Mouse (Mus musculus) midbrain, embryonic 12.5 days (tissue): ENCODE measurements around the gene Mical2. TPM values are rescaled to one million over a fixed set of nuclear protein-coding genes. Genes with fewer than 3 reads are reported as not detected.

Experiments used
- ATAC-seq: fragments of 200-750 bp; cut with Nextera tagmentation; 2 replicates; pipeline ENCODE4 v1.8.0; 2017; ENCODE audit warnings: low read depth, moderate TSS enrichment, moderate library complexity; ENCODE audit not compliant: low FRiP score
- H3K27ac ChIP-seq: fragments of 300-500 bp; sonication (generic); replicated peaks from 2 replicates; pipeline ENCODE4 v1.5.1; 2016; ENCODE audit warnings: mild to moderate bottlenecking
- H3K27me3 ChIP-seq: fragments of 300-500 bp; sonication (generic); 2 replicates; pipeline ENCODE4 v1.6.1; 2016; ENCODE audit warnings: mild to moderate bottlenecking
- H3K36me3 ChIP-seq: fragments of 300-500 bp; sonication (generic); 2 replicates; pipeline ENCODE4 v1.6.1; 2016
- H3K4me1 ChIP-seq: fragments of 300-500 bp; sonication (generic); 2 replicates; pipeline ENCODE4 v1.6.1; 2016
- H3K4me2 ChIP-seq: fragments of 300-500 bp; sonication (generic); replicated peaks from 2 replicates; pipeline ENCODE4 v1.6.1; 2016; ENCODE audit warnings: mild to moderate bottlenecking, moderate library complexity
- H3K4me3 ChIP-seq: fragments of 300-500 bp; sonication (generic); 2 replicates; pipeline ENCODE4 v1.5.1; 2016; ENCODE audit warnings: mild to moderate bottlenecking
- H3K9ac ChIP-seq: fragments of 300-500 bp; sonication (generic); replicated peaks from 2 replicates; pipeline ENCODE4 v1.6.1; 2016; ENCODE audit warnings: mild to moderate bottlenecking, moderate library complexity
- H3K9me3 ChIP-seq: fragments of 300-500 bp; sonication (generic); 2 replicates; pipeline ENCODE4 v1.6.1; 2016; ENCODE audit warnings: mild to moderate bottlenecking
- WGBS: fragments of 180-500 bp; shearing (Covaris S2); methylation state at CpG from one replicate; pipeline ENCODE4 v1.1.7; 2016; 5-methylcytosine and 5-hydroxymethylcytosine counted together
- polyA plus RNA-seq: library from polyadenylated mRNA; unstranded; fragments of >200 nt; fragmentation: Nextera tagmentation; extraction: Ambion mirVana; gene quantifications from 2 replicates; pipeline ENCODE4 v1.2.1, GENCODE M21; 2016

Mical2 gene
- polyA plus RNA-seq, 1 experiment from 2014 or later: 2.2 TPM

DNA sequence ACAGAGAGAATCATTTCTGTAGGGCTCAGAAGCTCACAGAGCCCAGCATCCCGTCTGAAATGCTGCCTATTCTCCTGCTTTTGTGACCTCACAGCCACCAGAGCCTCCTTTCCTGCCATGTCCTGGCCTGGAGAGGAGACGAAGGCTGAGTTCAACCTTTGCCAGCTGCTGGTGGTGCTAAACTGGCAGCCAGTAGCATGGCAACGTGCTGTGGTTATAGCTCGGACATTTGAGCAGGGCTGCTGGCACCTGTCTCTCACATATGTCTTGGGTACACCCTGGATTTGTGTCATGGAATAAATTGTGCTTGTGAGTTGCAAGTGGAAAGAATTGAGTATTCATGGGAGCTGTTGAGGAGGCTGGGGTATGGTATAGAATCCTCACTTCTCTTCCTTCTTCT lies 9.8 kb downstream of the Mical2 start:
- no peak for ATAC-seq
- H3K4me3 ChIP-seq: no peak overlapping the region
- H3K4me1 ChIP-seq: peaks cover 10% of the 10 kb centered on the region
- 82% methylated on average over 4 of the region's 4 CpGs for WGBS
- peaks cover 5% of the 10 kb centered on the region; the same call in 1 of the 2 replicates for H3K27me3 ChIP-seq
- no peak overlapping the region for H3K9ac ChIP-seq
- no peak overlapping the region for H3K4me2 ChIP-seq
- no peak overlapping the region for H3K27ac ChIP-seq
- no peaks in the 10 kb centered on the region for H3K36me3 ChIP-seq
- no peaks in the 10 kb centered on the region for H3K9me3 ChIP-seq

- no peaks in the 10 kb centered on the region for H3K36me3 ChIP-seq
- H3K27ac ChIP-seq: no peak overlapping the region
- no peak overlapping the region for H3K4me3 ChIP-seq
- peaks cover 18% of the 10 kb centered on the region for H3K4me1 ChIP-seq
- WGBS: 88% methylated on average over 7 of the region's 7 CpGs
- H3K4me2 ChIP-seq: no peak overlapping the region
- peaks cover 5% of the 10 kb centered on the region; the same call in 1 of the 2 replicates for H3K27me3 ChIP-seq
- H3K9ac ChIP-seq: no peak overlapping the region
- ATAC-seq: no peak
- no peaks in the 10 kb centered on the region for H3K9me3 ChIP-seq
Observed at GRCm38 (mm10) chr7:112237211-112237610, 11.6 kb downstream of the Mical2 start.

DNA sequence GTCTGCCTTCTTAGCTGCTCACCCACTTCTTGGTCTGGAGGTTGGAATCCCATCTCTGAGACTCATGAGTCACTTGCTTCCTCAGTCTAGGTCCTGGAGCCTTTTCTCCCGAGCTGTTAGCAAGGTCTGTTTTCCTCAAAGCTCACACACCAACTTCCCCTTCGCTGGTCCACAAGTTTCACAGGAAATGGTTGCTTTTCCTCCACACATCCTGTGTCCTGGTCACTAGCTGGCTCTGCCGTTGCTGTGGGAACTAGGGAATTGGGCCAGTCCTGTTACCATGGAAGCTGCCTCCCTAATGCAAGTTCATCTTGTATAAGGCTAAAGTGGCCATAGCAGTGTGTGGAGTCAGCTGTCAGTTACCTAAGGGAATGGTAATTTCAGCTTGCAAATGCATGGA lies 12.2 kb downstream of the Mical2 start:
- H3K4me2 ChIP-seq: no peak overlapping the region
- no peak overlapping the region for H3K4me3 ChIP-seq
- H3K4me1 ChIP-seq: peaks cover 18% of the 10 kb centered on the region
- H3K27me3 ChIP-seq: peaks cover 5% of the 10 kb centered on the region; the same call in 1 of the 2 replicates
- WGBS: 48% methylated on average over 3 of the region's 3 CpGs
- H3K9ac ChIP-seq: no peak overlapping the region
- no peaks in the 10 kb centered on the region for H3K36me3 ChIP-seq
- no peak overlapping the region for H3K27ac ChIP-seq
- no peaks in the 10 kb centered on the region for H3K9me3 ChIP-seq
- no peak for ATAC-seq

- Histone ChIP-seq H3K4me2 (no peak overlapping the region), H3K4me1 (peaks cover 9% of the 10 kb centered on the region), H3K9ac (no peak overlapping the region), H3K36me3 (no peaks in the 10 kb centered on the region), H3K27ac (no peak overlapping the region), H3K4me3 (no peak overlapping the region), H3K27me3 (peaks cover 5% of the 10 kb centered on the region; the same call in 1 of the 2 replicates), H3K9me3 (no peaks in the 10 kb centered on the region)
- no peak for ATAC-seq
- 75% methylated on average over 10 of the region's 10 CpGs for WGBS
Observed at GRCm38 (mm10) chr7:112238768-112239728, 13.4 kb downstream of the Mical2 start.

DNA sequence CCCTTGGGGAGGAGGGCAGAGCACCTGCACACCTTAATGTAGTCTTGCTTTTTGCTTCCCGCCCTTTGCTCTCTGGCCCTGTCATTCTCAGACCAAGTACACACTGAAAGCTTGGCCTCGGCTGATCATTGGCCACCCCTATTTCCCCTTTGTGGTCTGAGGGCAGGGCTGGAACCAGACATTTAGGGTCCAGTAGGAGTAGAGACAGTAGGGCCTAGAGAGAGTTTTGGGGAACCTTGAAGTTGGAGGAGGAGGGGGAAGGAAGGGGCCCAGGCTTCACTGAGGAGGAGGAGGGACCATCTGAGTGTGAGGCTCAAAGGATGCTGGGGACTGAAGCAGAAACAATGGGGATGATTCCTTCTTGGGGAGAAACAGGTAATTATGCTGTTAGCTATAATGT lies 15.1 kb downstream of the Mical2 start:
- no peak for ATAC-seq
- peaks cover 19% of the 10 kb centered on the region for H3K4me1 ChIP-seq
- H3K27me3 ChIP-seq: peaks cover 5% of the 10 kb centered on the region; the same call in 1 of the 2 replicates
- 84% methylated on average over 2 of the region's 2 CpGs for WGBS
- no peaks in the 10 kb centered on the region for H3K36me3 ChIP-seq
- H3K27ac ChIP-seq: no peak overlapping the region
- H3K9ac ChIP-seq: no peak overlapping the region
- H3K9me3 ChIP-seq: no peaks in the 10 kb centered on the region
- H3K4me2 ChIP-seq: no peak overlapping the region
- H3K4me3 ChIP-seq: no peak overlapping the region

DNA sequence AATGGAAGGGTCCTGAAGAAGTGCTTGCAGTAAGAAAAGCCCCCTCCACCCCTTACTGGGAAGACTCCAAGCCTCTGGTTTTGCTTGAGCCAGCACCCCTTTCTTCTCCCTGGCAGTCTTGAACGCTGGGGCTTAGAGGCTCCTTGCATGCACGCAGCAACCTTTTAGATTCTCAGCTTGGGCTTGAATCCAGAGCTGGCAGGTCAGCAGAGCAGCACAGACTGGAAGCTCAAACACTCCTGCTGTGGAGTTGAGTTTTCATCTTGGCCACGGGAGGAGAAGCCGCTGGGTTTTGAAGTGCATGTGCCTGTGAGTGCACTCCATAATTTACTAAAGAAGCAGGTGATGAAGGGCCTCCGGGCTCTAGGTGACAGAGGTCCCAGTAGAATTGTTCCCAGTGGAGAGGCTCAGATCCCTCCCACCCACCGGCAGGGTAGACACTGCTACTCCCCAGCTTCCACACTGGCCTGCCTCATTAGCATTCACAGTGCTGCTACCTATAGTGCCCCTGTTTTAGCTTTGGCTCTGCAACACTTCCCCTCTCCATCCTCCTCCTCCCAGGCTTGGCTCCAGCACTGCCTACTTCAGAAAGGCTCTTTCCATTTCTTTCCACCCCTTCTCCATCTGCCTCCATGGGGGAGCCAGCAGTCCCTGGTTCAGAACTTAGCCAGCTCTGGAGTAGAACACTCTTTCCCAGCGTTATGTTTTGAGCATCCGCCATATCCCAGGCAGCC lies 15.7 kb downstream of the Mical2 start:
- Histone ChIP-seq H3K9ac (no peak overlapping the region), H3K4me3 (no peak overlapping the region), H3K27ac (no peak overlapping the region), H3K27me3 (peaks cover 5% of the 10 kb centered on the region; the same call in 1 of the 2 replicates), H3K36me3 (no peaks in the 10 kb centered on the region), H3K4me2 (no peak overlapping the region), H3K4me1 (peaks cover 19% of the 10 kb centered on the region), H3K9me3 (no peaks in the 10 kb centered on the region)
- ATAC-seq: no peak
- 65% methylated on average over 8 of the region's 8 CpGs for WGBS

- Histone ChIP-seq H3K9me3 (no peaks in the 10 kb centered on the region), H3K4me3 (no peak overlapping the region), H3K27ac (no peak overlapping the region), H3K4me1 (peaks cover 19% of the 10 kb centered on the region), H3K9ac (no peak overlapping the region), H3K4me2 (no peak overlapping the region), H3K36me3 (no peaks in the 10 kb centered on the region), H3K27me3 (peaks cover 5% of the 10 kb centered on the region; the same call in 1 of the 2 replicates)
- 89% methylated on average over 3 of the region's 3 CpGs for WGBS
- ATAC-seq: no peak
Observed at GRCm38 (mm10) chr7:112241945-112242329, 16.3 kb downstream of the Mical2 start.

DNA sequence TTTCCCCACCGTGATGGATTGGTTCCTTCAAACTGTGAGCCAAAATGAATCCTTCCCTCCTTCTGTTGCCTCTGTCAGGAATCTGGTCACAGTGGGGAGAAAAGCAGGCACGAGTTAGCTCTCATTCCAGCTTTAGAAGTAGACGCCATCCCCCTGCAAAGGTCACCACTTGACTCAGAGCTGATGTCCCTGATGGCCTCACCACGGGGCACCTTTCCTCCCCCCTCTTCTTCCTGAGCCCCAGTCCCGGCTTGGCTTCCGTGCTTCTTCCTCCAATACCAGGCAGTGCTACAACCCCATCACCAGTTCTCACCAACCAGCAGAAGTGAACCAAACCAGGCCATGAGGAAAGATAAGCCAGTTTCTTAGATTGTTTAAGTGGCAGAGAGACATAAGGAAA lies 16.9 kb downstream of the Mical2 start:
- Histone ChIP-seq H3K27ac (no peak overlapping the region), H3K4me1 (peaks cover 19% of the 10 kb centered on the region), H3K27me3 (no peaks in the 10 kb centered on the region), H3K4me2 (no peak overlapping the region), H3K36me3 (no peaks in the 10 kb centered on the region), H3K9ac (no peak overlapping the region), H3K9me3 (no peaks in the 10 kb centered on the region), H3K4me3 (no peak overlapping the region)
- 87% methylated on average over 6 of the region's 6 CpGs for WGBS
- no peak for ATAC-seq

DNA sequence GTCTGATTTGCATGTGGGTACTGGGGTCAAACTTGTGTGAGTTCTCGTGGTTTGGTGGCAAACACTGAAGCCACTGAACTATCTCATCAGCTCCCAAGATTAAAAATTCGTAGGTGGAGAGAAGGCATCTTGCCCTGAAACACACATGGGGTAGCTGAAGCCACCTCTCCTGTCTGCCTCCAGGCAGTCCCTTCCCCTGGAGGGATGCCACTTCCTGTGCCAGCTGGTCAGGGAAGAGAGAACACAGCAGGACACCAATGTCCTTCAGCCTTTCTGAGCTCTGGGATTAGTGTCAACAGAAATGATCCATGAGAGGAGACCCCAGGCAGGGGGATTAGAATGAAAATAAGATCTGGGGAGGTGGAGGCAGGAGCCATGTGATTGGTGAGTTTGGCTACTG lies 18.4 kb downstream of the Mical2 start:
- H3K4me2 ChIP-seq: no peak overlapping the region
- no peaks in the 10 kb centered on the region for H3K36me3 ChIP-seq
- H3K27me3 ChIP-seq: no peaks in the 10 kb centered on the region
- H3K9me3 ChIP-seq: no peaks in the 10 kb centered on the region
- no peak overlapping the region for H3K4me3 ChIP-seq
- peaks cover 19% of the 10 kb centered on the region for H3K4me1 ChIP-seq
- H3K9ac ChIP-seq: no peak overlapping the region
- 79% methylated on average over 2 of the region's 2 CpGs for WGBS
- H3K27ac ChIP-seq: no peak overlapping the region
- no peak for ATAC-seq

GRCm38 (mm10) chr7:112244683-112245082 lies 19.0 kb downstream of the Mical2 start:
- Histone ChIP-seq H3K36me3 (no peaks in the 10 kb centered on the region), H3K27ac (0 out of 2 replicates have a peak overlapping the region, but pooled peaks have one; percentile 8), H3K9me3 (no peaks in the 10 kb centered on the region), H3K4me3 (no peak overlapping the region), H3K9ac (no peak overlapping the region), H3K4me1 (peaks cover 19% of the 10 kb centered on the region), H3K4me2 (no peak overlapping the region), H3K27me3 (no peaks in the 10 kb centered on the region)
- WGBS: 31% methylated on average over 6 of the region's 6 CpGs
- ATAC-seq: no peak

- Histone ChIP-seq H3K4me1 (peaks cover 19% of the 10 kb centered on the region), H3K4me3 (no peak overlapping the region), H3K27me3 (no peaks in the 10 kb centered on the region), H3K36me3 (no peaks in the 10 kb centered on the region), H3K9me3 (no peaks in the 10 kb centered on the region), H3K27ac (no peak overlapping the region), H3K9ac (no peak overlapping the region), H3K4me2 (no peak overlapping the region)
- WGBS: 88% methylated on average over 4 of the region's 4 CpGs
- ATAC-seq: no peak
Observed at GRCm38 (mm10) chr7:112245839-112246438, 20.3 kb downstream of the Mical2 start.

DNA sequence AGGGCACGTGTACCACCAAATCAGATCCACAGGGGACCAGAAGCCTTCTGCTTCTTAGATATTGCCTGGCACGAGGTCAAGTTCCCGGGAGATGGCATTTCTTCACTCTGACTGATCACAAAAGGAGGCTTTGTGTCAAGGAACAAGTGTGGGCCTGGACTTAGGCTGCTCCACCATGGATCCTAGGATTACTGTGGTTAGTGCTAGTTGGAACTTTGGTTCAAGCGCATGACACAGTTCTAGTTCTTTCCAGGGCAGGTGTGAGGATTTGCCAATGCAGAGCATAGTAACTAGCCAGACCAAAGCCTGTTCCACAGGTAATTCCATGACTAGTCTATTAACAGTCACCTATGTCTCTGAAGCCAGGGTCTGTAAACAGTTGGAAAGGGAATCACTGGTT lies 20.8 kb downstream of the Mical2 start:
- 80% methylated on average over 4 of the region's 4 CpGs for WGBS
- H3K27me3 ChIP-seq: no peaks in the 10 kb centered on the region
- peaks cover 15% of the 10 kb centered on the region for H3K4me1 ChIP-seq
- H3K36me3 ChIP-seq: no peaks in the 10 kb centered on the region
- no peak overlapping the region for H3K9ac ChIP-seq
- no peak overlapping the region for H3K27ac ChIP-seq
- H3K4me2 ChIP-seq: no peak overlapping the region
- ATAC-seq: no peak
- H3K9me3 ChIP-seq: no peaks in the 10 kb centered on the region
- no peak overlapping the region for H3K4me3 ChIP-seq
